ENCODE assay signal across 8 mouse cellular contexts in the genomic region with DNA sequence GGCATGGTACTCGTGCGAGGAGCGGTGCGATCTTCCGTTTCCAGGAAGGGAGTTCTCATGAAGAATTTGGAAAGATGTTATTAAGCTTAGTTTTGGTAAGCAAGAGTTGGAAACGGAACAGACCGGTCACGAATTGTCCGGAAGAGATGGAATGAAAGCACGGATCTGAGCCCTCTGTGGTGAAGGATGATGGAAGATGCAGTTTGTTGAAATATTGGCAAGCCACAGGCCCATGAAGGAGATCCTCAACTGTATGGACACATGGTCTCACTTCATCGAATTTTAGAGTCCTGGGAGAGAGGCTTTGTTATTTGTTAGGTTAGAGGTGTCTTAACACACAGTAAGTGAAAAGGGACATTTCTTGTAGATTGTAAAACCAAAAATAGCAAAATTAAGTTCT. TPM values are rescaled to one million over a fixed set of nuclear protein-coding genes. Genes with fewer than 3 reads are reported as not detected.
DNase-seq lines count a peak whose midpoint lies in the region; ATAC-seq and TF ChIP-seq lines count a peak whose summit lies in the region.

No protein-coding gene starts in this region.

- H3K9me3 ChIP-seq in embryonic facial prominence, embryonic 10.5 days = no peaks in the 10 kb centered on the region
- H3K9me3 ChIP-seq in hindbrain, postnatal 0 days (ENCODE audit: low read length) = no peaks in the 10 kb centered on the region
- no peaks in the 10 kb centered on the region for H3K9me3 ChIP-seq in midbrain, embryonic 16.5 days (replicated peaks; ENCODE audit: control insufficient read depth, low read length, poor library complexity, severe bottlenecking)

- peak overlapping the region; percentile 87 for H3K4me3 ChIP-seq in layer of hippocampus, adult 2 months
- peak overlapping the region; percentile 80 for H3K4me3 ChIP-seq in embryonic facial prominence, embryonic 10.5 days
- peak overlapping the region; percentile 76 for H3K4me3 ChIP-seq in hindbrain, postnatal 0 days (ENCODE audit: low read length)
- H3K4me3 ChIP-seq in midbrain, embryonic 16.5 days (ENCODE audit: low read depth, low read length) = peak overlapping the region; percentile 83

- no peak for DNase-seq in layer of hippocampus, adult 2 months (ENCODE audit: low spot score in 2 of 2)
- DNase-seq in layer of hippocampus, postnatal 14 days (ENCODE audit: low spot score in 2 of 2) = no peak
- DNase-seq in embryonic facial prominence, embryonic 10.5 days (ENCODE audit: low spot score) = no peak
- no peak for DNase-seq in hindbrain, postnatal 0 days (ENCODE audit: low spot score)
- no peak for DNase-seq in frontal cortex, postnatal 25 days (ENCODE audit: low spot score in 2 of 2)
- no peak for DNase-seq in frontal cortex, postnatal 36 days (ENCODE audit: low spot score in 2 of 2)

- no peak for ATAC-seq in hindbrain, postnatal 0 days
- ATAC-seq in midbrain, embryonic 16.5 days = no peak
- no peak for ATAC-seq in frontal cortex, adult (ENCODE audit: low TSS enrichment)

- H3K4me1 ChIP-seq in embryonic facial prominence, embryonic 10.5 days = peaks cover 19% of the 10 kb centered on the region
- H3K4me1 ChIP-seq in hindbrain, postnatal 0 days (ENCODE audit: insufficient read depth, low read length) = peaks cover 7% of the 10 kb centered on the region; the same call in 1 of the 2 replicates
- peaks cover 16% of the 10 kb centered on the region for H3K4me1 ChIP-seq in midbrain, embryonic 16.5 days (ENCODE audit: control insufficient read depth, insufficient read depth, low read length)

- WGBS in embryonic facial prominence, embryonic 10.5 days = 9% methylated on average over 11 of the region's 11 CpGs
- 7% methylated on average over 11 of the region's 11 CpGs for WGBS in hindbrain, postnatal 0 days
- whole genome bisulfite sequencing in midbrain, embryonic 16.5 days = 9% methylated on average over 11 of the region's 11 CpGs

- H3K4me2 ChIP-seq in hindbrain, postnatal 0 days (ENCODE audit: low read depth, low read length) = peak overlapping the region; percentile 71
- H3K4me2 ChIP-seq in midbrain, embryonic 16.5 days (ENCODE audit: low read length) = peak overlapping the region; percentile 90

- no peak overlapping the region for H3K27ac ChIP-seq in layer of hippocampus, adult 2 months
- H3K27ac ChIP-seq in embryonic facial prominence, embryonic 10.5 days (replicated peaks) = peak overlapping the region; percentile 90
- no peak overlapping the region for H3K27ac ChIP-seq in hindbrain, postnatal 0 days
- no peak overlapping the region for H3K27ac ChIP-seq in midbrain, embryonic 16.5 days (ENCODE audit: low read length)

- peaks cover 81% of the 10 kb centered on the region for H3K36me3 ChIP-seq in embryonic facial prominence, embryonic 10.5 days (replicated peaks)
- peaks cover 47% of the 10 kb centered on the region for H3K36me3 ChIP-seq in hindbrain, postnatal 0 days (ENCODE audit: insufficient read depth, low read length)
- peaks cover 43% of the 10 kb centered on the region for H3K36me3 ChIP-seq in midbrain, embryonic 16.5 days (ENCODE audit: control insufficient read depth, insufficient read depth, low read length)

- peak overlapping the region; percentile 80 for H3K9ac ChIP-seq in hindbrain, postnatal 0 days (replicated peaks; ENCODE audit: low read length)
- peak overlapping the region; percentile 77 for H3K9ac ChIP-seq in midbrain, embryonic 16.5 days (ENCODE audit: low read depth, low read length)

- no peak for TF ChIP-seq CTCF in layer of hippocampus, adult 2 months (conservative IDR thresholded peaks at IDR 0.05)
- TF ChIP-seq CTCF in hindbrain, postnatal 0 days (IDR thresholded peaks at IDR 0.05; ENCODE audit: low read depth) = no peak

- H3K27me3 ChIP-seq in embryonic facial prominence, embryonic 10.5 days (replicated peaks; ENCODE audit: low read depth, poor library complexity, severe bottlenecking) = no peaks in the 10 kb centered on the region
- no peaks in the 10 kb centered on the region for H3K27me3 ChIP-seq in hindbrain, postnatal 0 days (ENCODE audit: insufficient read depth, low read length)
- no peaks in the 10 kb centered on the region for H3K27me3 ChIP-seq in midbrain, embryonic 16.5 days (ENCODE audit: control insufficient read depth, insufficient read depth, low read depth, low read length)

RNA-seq across cellular contexts. Expression of gene Nop2, which starts 0.8 kb away (rescaled TPM):
- total RNA-seq in layer of hippocampus, adult 2 months (2021) = 10 to 100 TPM; 30.8 to 31.7 TPM
- total RNA-seq in layer of hippocampus, postnatal 14 days (2021) = 10 to 100 TPM; 29.2 to 30.5 TPM
- polyA plus RNA-seq in embryonic facial prominence, embryonic 10.5 days (2016; fragmentation: Nextera tagmentation; extraction: Ambion mirVana) = 94.1 and 99.4 TPM in 2 replicates
- 33.9 and 34.2 TPM in 2 replicates for total RNA-seq in hindbrain, postnatal 0 days (2014; rRNA removed)
- polyA plus RNA-seq in hindbrain, postnatal 0 days (2015; fragmentation: Nextera tagmentation; extraction: Ambion mirVana) = 37.3 and 38.8 TPM in 2 replicates
- 49.2 and 49.3 TPM in 2 replicates for polyA plus RNA-seq in midbrain, embryonic 16.5 days (2015; fragmentation: Nextera tagmentation; extraction: Ambion mirVana)

RNA-seq across cellular contexts. Expression of gene Iffo1, which starts 12.6 kb away (rescaled TPM):
- total RNA-seq in layer of hippocampus, adult 2 months (2021) = 10 to 100 TPM; 69.9 to 71.9 TPM
- total RNA-seq in layer of hippocampus, postnatal 14 days (2021) = 10 to 100 TPM; 64.7 to 73.2 TPM
- polyA plus RNA-seq in embryonic facial prominence, embryonic 10.5 days (2016; fragmentation: Nextera tagmentation; extraction: Ambion mirVana) = 11.0 and 11.1 TPM in 2 replicates
- total RNA-seq in hindbrain, postnatal 0 days (2014; rRNA removed) = 29.1 and 30.5 TPM in 2 replicates
- polyA plus RNA-seq in hindbrain, postnatal 0 days (2015; fragmentation: Nextera tagmentation; extraction: Ambion mirVana) = 20.3 and 20.6 TPM in 2 replicates
- polyA plus RNA-seq in midbrain, embryonic 16.5 days (2015; fragmentation: Nextera tagmentation; extraction: Ambion mirVana) = 21.1 and 21.2 TPM in 2 replicates

RNA-seq across cellular contexts. Expression of gene Gapdh, which starts 33.8 kb away (rescaled TPM):
- 1,000 to 10,000 TPM; 2,438 to 2,531 TPM for total RNA-seq in layer of hippocampus, adult 2 months (2021)
- 1,000 to 10,000 TPM; 2,098 to 2,176 TPM for total RNA-seq in layer of hippocampus, postnatal 14 days (2021)
- polyA plus RNA-seq in embryonic facial prominence, embryonic 10.5 days (2016; fragmentation: Nextera tagmentation; extraction: Ambion mirVana) = 2,731 and 2,955 TPM in 2 replicates
- total RNA-seq in hindbrain, postnatal 0 days (2014; rRNA removed) = 2,711 and 2,736 TPM in 2 replicates
- 1,874 and 1,919 TPM in 2 replicates for polyA plus RNA-seq in hindbrain, postnatal 0 days (2015; fragmentation: Nextera tagmentation; extraction: Ambion mirVana)
- 1,326 and 1,443 TPM in 2 replicates for polyA plus RNA-seq in midbrain, embryonic 16.5 days (2015; fragmentation: Nextera tagmentation; extraction: Ambion mirVana)

RNA-seq across cellular contexts. Expression of gene Chd4, which starts 36.7 kb away (rescaled TPM):
- total RNA-seq in layer of hippocampus, adult 2 months (2021) = 100 to 1,000 TPM; 176 to 185 TPM
- 100 to 1,000 TPM; 173 to 193 TPM for total RNA-seq in layer of hippocampus, postnatal 14 days (2021)
- 102 and 105 TPM in 2 replicates for polyA plus RNA-seq in embryonic facial prominence, embryonic 10.5 days (2016; fragmentation: Nextera tagmentation; extraction: Ambion mirVana)
- 101 and 106 TPM in 2 replicates for total RNA-seq in hindbrain, postnatal 0 days (2014; rRNA removed)
- polyA plus RNA-seq in hindbrain, postnatal 0 days (2015; fragmentation: Nextera tagmentation; extraction: Ambion mirVana) = 90.2 and 94.7 TPM in 2 replicates
- 59.7 and 74.3 TPM in 2 replicates for polyA plus RNA-seq in midbrain, embryonic 16.5 days (2015; fragmentation: Nextera tagmentation; extraction: Ambion mirVana)

RNA-seq across cellular contexts. Expression of gene Ncapd2, which starts 59.0 kb away (rescaled TPM):
- 10 to 100 TPM; 24.3 to 28.5 TPM for total RNA-seq in layer of hippocampus, adult 2 months (2021)
- 10 to 100 TPM; 26.8 to 29.8 TPM for total RNA-seq in layer of hippocampus, postnatal 14 days (2021)
- polyA plus RNA-seq in embryonic facial prominence, embryonic 10.5 days (2016; fragmentation: Nextera tagmentation; extraction: Ambion mirVana) = 261 and 263 TPM in 2 replicates
- 47.1 and 56.3 TPM in 2 replicates for total RNA-seq in hindbrain, postnatal 0 days (2014; rRNA removed)
- 30.3 and 34.1 TPM in 2 replicates for polyA plus RNA-seq in hindbrain, postnatal 0 days (2015; fragmentation: Nextera tagmentation; extraction: Ambion mirVana)
- 39.4 and 41.2 TPM in 2 replicates for polyA plus RNA-seq in midbrain, embryonic 16.5 days (2015; fragmentation: Nextera tagmentation; extraction: Ambion mirVana)
